Mouse (Mus musculus) kidney, embryonic 16.5 days (tissue): Measurements from ENCODE around the gene Sema5b. TPM values are rescaled to one million over a fixed set of nuclear protein-coding genes. Genes with fewer than 3 reads are reported as not detected.
A peak's percentile ranks its signal among the peaks of the same experiment; 100 is the strongest.

Experiments
- ATAC-seq: fragments of 200-750 bp; cut with Nextera tagmentation; 2 replicates; pipeline ENCODE4 v1.8.0; 2017; ENCODE audit warnings: moderate TSS enrichment; ENCODE audit not compliant: low FRiP score, low TSS enrichment
- H3K27ac ChIP-seq: fragments of 300-500 bp; sonication (generic); 2 replicates; pipeline ENCODE4 v1.5.1; 2014; ENCODE audit warnings: low read length
- H3K27me3 ChIP-seq: fragments of 300-500 bp; sonication (generic); 2 replicates; pipeline ENCODE4 v1.6.1; 2014; ENCODE audit warnings: low read length, control low read depth, mixed read lengths; ENCODE audit not compliant: insufficient read depth
- H3K36me3 ChIP-seq: fragments of 300-500 bp; sonication (generic); 2 replicates; pipeline ENCODE4 v1.6.1; 2014; ENCODE audit warnings: low read length, control low read depth, mixed read lengths; ENCODE audit not compliant: insufficient read depth
- H3K4me1 ChIP-seq: fragments of 300-500 bp; sonication (generic); 2 replicates; pipeline ENCODE4 v1.6.1; 2014; ENCODE audit warnings: low read length, control low read depth, mixed read lengths; ENCODE audit not compliant: insufficient read depth
- H3K4me2 ChIP-seq: fragments of 300-500 bp; sonication (generic); replicated peaks from 2 replicates; pipeline ENCODE4 v1.6.1; 2014; ENCODE audit warnings: low read depth, low read length
- H3K4me3 ChIP-seq: fragments of 300-500 bp; sonication (generic); 2 replicates; pipeline ENCODE4 v1.5.1; 2014; ENCODE audit warnings: mild to moderate bottlenecking, low read length
- H3K9ac ChIP-seq: fragments of 300-500 bp; sonication (generic); replicated peaks from 2 replicates; pipeline ENCODE4 v1.6.1; 2014; ENCODE audit warnings: low read length
- H3K9me3 ChIP-seq: fragments of 300-500 bp; sonication (generic); 2 replicates; pipeline ENCODE4 v1.6.1; 2016; ENCODE audit warnings: low read length, control low read depth
- WGBS: fragments of 180-500 bp; shearing (Covaris S2); extraction: QIAGEN DNeasy Blood & Tissue Kit; methylation state at CpG from one replicate; pipeline ENCODE4 v1.1.7; 2014; 5-methylcytosine and 5-hydroxymethylcytosine counted together
- polyA plus RNA-seq: library from polyadenylated mRNA; unstranded; fragments of >200 nt; fragmentation: Nextera tagmentation; extraction: Ambion mirVana; gene quantifications from 2 replicates; pipeline ENCODE4 v1.2.1, GENCODE M21; 2015

The Sema5b gene
- polyA plus RNA-seq, 1 experiment from 2014 or later: 6.4 TPM

- Histone ChIP-seq H3K27ac (no peak overlapping the region), H3K4me1 (peaks cover 8% of the 10 kb centered on the region), H3K9ac (no peak overlapping the region), H3K27me3 (no peaks in the 10 kb centered on the region), H3K4me3 (no peak overlapping the region), H3K36me3 (no peaks in the 10 kb centered on the region), H3K4me2 (no peak overlapping the region), H3K9me3 (no peaks in the 10 kb centered on the region)
- WGBS: 73% methylated on average over 2 of the region's 2 CpGs
- ATAC-seq: no peak
Observed at GRCm38 (mm10) chr16:35623026-35623425, 82.1 kb downstream of the Sema5b start.

DNA sequence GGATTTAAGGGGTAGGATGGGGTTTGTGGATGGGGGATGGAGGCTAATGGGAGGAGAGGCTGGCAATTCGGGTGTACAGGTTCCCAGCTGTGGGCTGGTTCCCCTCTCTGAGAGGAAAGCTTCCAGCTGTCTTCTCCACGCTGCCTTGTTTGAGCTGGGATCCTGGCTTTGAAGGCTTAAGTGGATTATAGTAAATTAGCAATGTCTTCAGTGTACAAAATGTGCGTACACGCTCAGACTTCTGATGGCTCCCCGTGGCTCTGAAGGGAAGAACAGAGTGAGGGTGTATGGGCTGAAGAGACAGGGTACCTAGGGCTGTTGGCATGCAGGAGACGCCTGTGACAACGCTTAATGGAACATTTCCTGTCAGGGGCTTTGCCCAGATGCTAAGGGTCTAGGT lies 83.0 kb downstream of the Sema5b start:
- Histone ChIP-seq H3K27ac (no peak overlapping the region), H3K9ac (no peak overlapping the region), H3K36me3 (no peaks in the 10 kb centered on the region), H3K4me2 (no peak overlapping the region), H3K9me3 (no peaks in the 10 kb centered on the region), H3K27me3 (no peaks in the 10 kb centered on the region), H3K4me1 (peaks cover 8% of the 10 kb centered on the region), H3K4me3 (no peak overlapping the region)
- ATAC-seq: no peak
- 70% methylated on average over 7 of the region's 7 CpGs for WGBS

- H3K27ac ChIP-seq: no peak overlapping the region
Observed at GRCm38 (mm10) chr16:35624877-35625276, 83.9 kb downstream of the Sema5b start.

DNA sequence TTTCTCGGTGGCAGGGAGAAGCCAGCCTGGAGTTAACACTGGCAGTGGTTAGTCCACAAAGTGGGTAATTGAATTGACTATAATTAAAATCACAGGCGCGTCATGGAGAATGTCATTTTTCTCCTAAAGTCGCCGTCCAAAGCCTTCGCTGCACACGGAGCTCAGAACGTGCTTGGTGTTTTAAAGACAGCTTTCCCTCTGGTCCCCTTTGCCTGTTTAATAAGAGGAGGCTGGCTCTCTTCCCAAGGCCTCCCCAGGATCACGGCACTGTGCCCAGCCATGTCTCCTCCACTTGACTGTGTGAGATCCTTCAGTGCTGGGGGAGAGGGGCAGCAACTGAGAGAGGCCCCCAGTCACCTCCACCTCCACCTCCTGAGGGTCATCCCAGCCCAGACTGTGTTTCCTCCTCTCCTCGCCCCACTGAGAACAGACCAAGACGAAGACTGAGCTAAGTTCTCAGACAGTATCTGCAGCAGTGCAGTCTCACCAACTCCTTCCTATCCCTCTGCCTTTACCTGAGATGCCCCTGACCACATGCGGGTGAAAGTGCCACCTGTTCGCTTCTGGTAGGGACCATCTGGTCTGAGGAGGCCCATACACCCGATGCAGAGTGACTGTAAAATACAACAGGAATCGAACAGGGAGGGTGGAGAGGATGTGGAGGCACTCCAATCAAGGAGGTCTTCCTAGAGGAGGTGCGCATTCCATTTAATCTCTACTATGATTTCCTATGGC lies 84.5 kb downstream of the Sema5b start:
- H3K9ac ChIP-seq: no peak overlapping the region
- no peaks in the 10 kb centered on the region for H3K27me3 ChIP-seq
- no peaks in the 10 kb centered on the region for H3K9me3 ChIP-seq
- H3K27ac ChIP-seq: no peak overlapping the region
- H3K4me3 ChIP-seq: no peak overlapping the region
- H3K4me2 ChIP-seq: no peak overlapping the region
- WGBS: 60% methylated on average over 16 of the region's 16 CpGs
- peaks cover 8% of the 10 kb centered on the region for H3K4me1 ChIP-seq
- ATAC-seq: no peak
- no peaks in the 10 kb centered on the region for H3K36me3 ChIP-seq

More at GRCm38 (mm10) chr16:35624877-35625276, 83.9 kb downstream of the Sema5b start:
- H3K9ac ChIP-seq: no peak overlapping the region
- 53% methylated on average over 6 of the region's 6 CpGs for WGBS
- H3K9me3 ChIP-seq: no peaks in the 10 kb centered on the region
- H3K4me3 ChIP-seq: no peak overlapping the region
- no peaks in the 10 kb centered on the region for H3K27me3 ChIP-seq
- H3K4me2 ChIP-seq: no peak overlapping the region
- no peaks in the 10 kb centered on the region for H3K36me3 ChIP-seq
- no peak for ATAC-seq
- H3K4me1 ChIP-seq: peaks cover 8% of the 10 kb centered on the region

DNA sequence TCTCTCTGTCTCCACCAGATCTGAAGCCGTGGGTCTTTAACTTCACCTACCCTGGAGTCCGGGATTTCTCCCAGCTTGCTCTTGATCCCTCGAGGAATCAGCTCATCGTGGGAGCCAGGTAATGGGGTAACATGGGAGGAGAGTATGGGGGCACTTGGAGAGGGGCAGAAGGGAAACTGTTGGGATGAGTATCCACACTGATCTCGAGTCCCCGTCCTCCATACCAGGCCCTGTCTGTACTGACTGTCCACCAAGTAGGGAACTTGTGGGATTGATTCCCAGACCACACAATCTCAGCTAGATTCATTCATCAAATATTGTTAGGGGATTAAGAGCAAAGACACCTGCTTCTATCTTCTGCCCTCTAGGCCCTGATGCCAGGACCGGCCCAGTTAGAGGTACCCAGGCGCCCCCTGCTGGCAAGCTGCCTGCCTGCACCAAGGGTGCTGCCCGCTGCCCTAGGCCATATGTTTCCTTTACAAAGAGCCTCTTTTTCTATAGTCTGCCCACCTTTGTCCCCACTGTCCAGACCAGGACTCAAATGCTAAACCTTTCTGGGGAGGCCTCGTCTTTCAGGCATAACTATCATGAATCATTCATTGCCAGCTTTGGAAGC lies 87.2 kb downstream of the Sema5b start:
- H3K4me1 ChIP-seq: peaks cover 8% of the 10 kb centered on the region
- H3K27ac ChIP-seq: no peak overlapping the region
- no peaks in the 10 kb centered on the region for H3K27me3 ChIP-seq
- H3K9ac ChIP-seq: no peak overlapping the region
- H3K36me3 ChIP-seq: no peaks in the 10 kb centered on the region
- no peak overlapping the region for H3K4me2 ChIP-seq
- ATAC-seq: peak; percentile 76
- H3K4me3 ChIP-seq: no peak overlapping the region
- H3K9me3 ChIP-seq: no peaks in the 10 kb centered on the region
- 35% methylated on average over 10 of the region's 10 CpGs for WGBS

DNA sequence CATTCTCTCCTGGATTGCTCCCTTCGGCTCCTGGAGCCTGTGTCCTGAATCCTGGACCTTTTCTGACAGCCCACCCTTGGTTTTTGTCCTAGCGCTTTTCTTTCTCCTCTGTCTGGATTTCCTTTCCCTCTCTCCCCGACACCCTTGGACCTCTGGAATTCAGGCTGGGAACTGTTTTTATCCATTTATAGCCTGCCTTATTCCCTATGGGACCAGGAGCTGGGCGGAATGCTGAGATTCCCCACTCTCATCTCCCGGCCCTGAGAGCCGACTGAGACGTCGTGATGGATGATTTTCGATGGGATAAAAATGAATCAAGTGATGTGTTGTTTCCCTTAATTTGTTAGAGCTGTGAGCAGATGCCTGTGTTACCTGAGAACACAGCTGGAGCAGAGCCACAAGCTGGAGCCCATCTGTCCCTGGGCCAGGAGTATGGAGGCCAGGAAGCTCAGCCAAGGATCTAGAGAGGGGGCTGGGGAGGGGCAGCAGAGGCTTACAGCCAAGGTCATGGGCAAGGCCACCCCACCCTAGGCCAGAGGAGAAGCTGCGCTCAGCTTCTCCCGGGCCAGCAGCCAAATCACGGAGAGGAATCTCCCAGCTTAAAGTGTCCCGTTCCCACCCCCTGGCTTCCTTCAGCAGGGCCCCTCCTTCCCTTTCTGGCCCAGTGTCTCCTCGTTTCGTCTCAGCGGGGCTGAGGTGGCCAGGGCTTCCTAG lies 89.7 kb downstream of the Sema5b start:
- Histone ChIP-seq H3K27ac (peak overlapping the region; percentile 8; the same call in 1 of the 2 replicates), H3K36me3 (no peaks in the 10 kb centered on the region), H3K27me3 (no peaks in the 10 kb centered on the region), H3K4me2 (no peak overlapping the region), H3K4me3 (no peak overlapping the region), H3K9me3 (no peaks in the 10 kb centered on the region), H3K4me1 (no peaks in the 10 kb centered on the region), H3K9ac (no peak overlapping the region)
- WGBS: 36% methylated on average over 16 of the region's 16 CpGs
- peak; percentile 37; the same call in 1 of the 2 replicates for ATAC-seq

DNA sequence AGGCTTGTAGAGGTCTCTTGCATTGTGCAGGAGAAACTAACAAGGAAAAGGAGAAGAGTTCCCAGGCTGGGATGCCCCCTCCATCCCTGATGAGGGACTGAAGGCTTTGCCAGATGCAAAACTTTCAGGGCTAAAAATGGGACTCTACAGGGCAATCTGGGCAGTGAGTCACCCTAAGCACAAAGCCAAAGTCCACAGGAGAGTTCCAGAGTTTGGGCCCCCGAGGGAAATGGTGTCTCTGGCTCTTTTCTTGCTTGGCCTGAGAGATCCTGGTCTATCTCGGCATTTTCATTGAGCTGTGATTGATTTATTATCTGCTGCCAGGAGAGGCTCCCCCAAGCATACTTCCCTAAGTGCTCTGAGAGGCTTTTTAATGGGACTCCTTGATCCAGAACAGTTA lies 92.1 kb downstream of the Sema5b start:
- H3K36me3 ChIP-seq: no peaks in the 10 kb centered on the region
- no peak overlapping the region for H3K9ac ChIP-seq
- no peaks in the 10 kb centered on the region for H3K27me3 ChIP-seq
- H3K9me3 ChIP-seq: no peaks in the 10 kb centered on the region
- 12% methylated on average over 2 of the region's 2 CpGs for WGBS
- H3K4me3 ChIP-seq: no peak overlapping the region
- H3K4me2 ChIP-seq: no peak overlapping the region
- no peak for ATAC-seq
- H3K27ac ChIP-seq: no peak overlapping the region
- H3K4me1 ChIP-seq: no peaks in the 10 kb centered on the region

GRCm38 (mm10) chr16:35634971-35635370 lies 94.0 kb downstream of the Sema5b start:
- 50% methylated on average over 4 of the region's 4 CpGs for WGBS
- Histone ChIP-seq H3K9ac (no peak overlapping the region), H3K4me2 (no peak overlapping the region), H3K36me3 (no peaks in the 10 kb centered on the region), H3K9me3 (no peaks in the 10 kb centered on the region), H3K27ac (no peak overlapping the region), H3K4me1 (no peaks in the 10 kb centered on the region), H3K4me3 (no peak overlapping the region), H3K27me3 (no peaks in the 10 kb centered on the region)
- ATAC-seq: no peak

GRCm38 (mm10) chr16:35639505-35639904 lies 98.6 kb downstream of the Sema5b start:
- no peaks in the 10 kb centered on the region for H3K9me3 ChIP-seq
- no peak overlapping the region for H3K27ac ChIP-seq
- H3K9ac ChIP-seq: no peak overlapping the region
- no peaks in the 10 kb centered on the region for H3K4me1 ChIP-seq
- H3K27me3 ChIP-seq: no peaks in the 10 kb centered on the region
- no peak overlapping the region for H3K4me2 ChIP-seq
- WGBS: 30% methylated on average over 3 of the region's 3 CpGs
- ATAC-seq: no peak
- no peak overlapping the region for H3K4me3 ChIP-seq
- no peaks in the 10 kb centered on the region for H3K36me3 ChIP-seq

DNA sequence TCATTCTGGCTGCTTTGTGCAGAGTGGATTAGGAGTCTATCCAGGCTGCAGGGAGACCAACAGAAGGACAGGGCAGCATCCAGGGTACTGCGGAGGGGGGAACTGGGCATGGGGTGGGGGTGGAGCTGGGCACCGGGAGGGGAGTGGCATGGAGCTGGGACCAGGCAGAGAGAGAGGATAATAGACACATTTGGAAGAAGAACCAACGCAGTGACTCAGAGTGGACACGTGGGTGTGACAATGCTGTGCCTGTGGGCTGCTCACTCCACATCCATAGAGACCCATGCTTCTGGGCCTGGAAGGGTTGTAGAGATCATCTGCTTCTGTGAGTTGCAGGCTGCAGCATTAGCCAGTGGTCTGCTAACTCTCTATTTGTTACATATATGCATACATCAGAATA lies 107.9 kb downstream of the Sema5b start:
- 80% methylated on average over 4 of the region's 4 CpGs for WGBS
- ATAC-seq: no peak
- H3K27ac ChIP-seq: no peak overlapping the region

More for the DNA sequence above, 107.9 kb downstream of the Sema5b start:
- Histone ChIP-seq H3K9ac (no peak overlapping the region), H3K36me3 (no peaks in the 10 kb centered on the region), H3K4me3 (no peak overlapping the region), H3K4me1 (no peaks in the 10 kb centered on the region), H3K9me3 (no peaks in the 10 kb centered on the region), H3K27me3 (no peaks in the 10 kb centered on the region), H3K4me2 (no peak overlapping the region)
